Mouse (Mus musculus): ENCODE results near the gene Nosip.

DNA sequence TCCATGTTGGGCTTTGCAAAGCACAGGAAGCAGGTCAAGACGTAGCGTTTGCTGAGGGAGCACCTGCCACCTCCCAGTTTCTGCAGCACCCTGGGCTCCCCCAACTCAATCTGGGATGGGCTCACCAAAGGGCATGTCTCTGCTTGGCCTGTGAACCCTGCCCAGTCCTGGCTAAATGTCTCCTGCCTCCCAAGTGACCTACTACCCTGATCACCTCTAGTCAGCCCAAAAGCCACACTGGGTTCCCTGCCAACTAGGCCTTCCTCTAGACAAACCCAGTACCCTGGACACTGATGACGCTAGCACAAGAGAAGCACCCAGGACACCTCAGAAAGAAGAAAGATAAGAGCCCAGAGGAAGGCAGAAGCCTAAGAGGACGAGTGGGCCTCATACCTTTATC lies 49.4 kb upstream of the Nosip start:
- no peak for TF ChIP-seq CTCF (conservative IDR thresholded peaks at IDR 0.05 in 1 of 2, IDR thresholded peaks at IDR 0.05 in 1 of 2; ENCODE audit: low read depth in 2 of 2, low read length in 2 of 2)
- no peak for TF ChIP-seq KAT2A (IDR thresholded peaks at IDR 0.05; ENCODE audit: insufficient replicate concordance, low read length)
- TF ChIP-seq NRF1 (IDR thresholded peaks at IDR 0.05; ENCODE audit: low read depth, low read length): no peak
- TF ChIP-seq ETS1 (conservative IDR thresholded peaks at IDR 0.05; ENCODE audit: low read depth, low read length): no peak
- no peak for TF ChIP-seq POLR2A (IDR thresholded peaks at IDR 0.05; ENCODE audit: low read depth, low read length)
- TF ChIP-seq MAX (IDR thresholded peaks at IDR 0.05; ENCODE audit: low read length): no peak
- no peak for TF ChIP-seq TCF12 (IDR thresholded peaks at IDR 0.05; ENCODE audit: low read depth, low read length)
- no peak for TF ChIP-seq CHD1 (IDR thresholded peaks at IDR 0.05; ENCODE audit: low read depth, low read length)
- no peak for TF ChIP-seq NELFE (IDR thresholded peaks at IDR 0.05; ENCODE audit: low read depth, low read length)
- no peak for TF ChIP-seq EP300 (IDR thresholded peaks at IDR 0.05; ENCODE audit: low read length)
- TF ChIP-seq MYC (IDR thresholded peaks at IDR 0.05; ENCODE audit: low read depth, low read length): no peak
- TF ChIP-seq MXI1 (IDR thresholded peaks at IDR 0.05; ENCODE audit: low read depth, low read length): no peak
- TF ChIP-seq USF1 (IDR thresholded peaks at IDR 0.05; ENCODE audit: low read depth, low read length): no peak
- TF ChIP-seq ZNF384 (IDR thresholded peaks at IDR 0.05; ENCODE audit: low read depth, low read length): no peak

Measured in CH12.LX (cell line).